Mouse (Mus musculus) lung, postnatal 36 days (tissue): Measurements from ENCODE around the gene Gulp1.

ENCODE experiments used
- DNase-seq: peaks from one replicate; pipeline ENCODE4 v3.0.0; 2022; ENCODE audit warnings: mixed read lengths

Gene Gulp1

DNA sequence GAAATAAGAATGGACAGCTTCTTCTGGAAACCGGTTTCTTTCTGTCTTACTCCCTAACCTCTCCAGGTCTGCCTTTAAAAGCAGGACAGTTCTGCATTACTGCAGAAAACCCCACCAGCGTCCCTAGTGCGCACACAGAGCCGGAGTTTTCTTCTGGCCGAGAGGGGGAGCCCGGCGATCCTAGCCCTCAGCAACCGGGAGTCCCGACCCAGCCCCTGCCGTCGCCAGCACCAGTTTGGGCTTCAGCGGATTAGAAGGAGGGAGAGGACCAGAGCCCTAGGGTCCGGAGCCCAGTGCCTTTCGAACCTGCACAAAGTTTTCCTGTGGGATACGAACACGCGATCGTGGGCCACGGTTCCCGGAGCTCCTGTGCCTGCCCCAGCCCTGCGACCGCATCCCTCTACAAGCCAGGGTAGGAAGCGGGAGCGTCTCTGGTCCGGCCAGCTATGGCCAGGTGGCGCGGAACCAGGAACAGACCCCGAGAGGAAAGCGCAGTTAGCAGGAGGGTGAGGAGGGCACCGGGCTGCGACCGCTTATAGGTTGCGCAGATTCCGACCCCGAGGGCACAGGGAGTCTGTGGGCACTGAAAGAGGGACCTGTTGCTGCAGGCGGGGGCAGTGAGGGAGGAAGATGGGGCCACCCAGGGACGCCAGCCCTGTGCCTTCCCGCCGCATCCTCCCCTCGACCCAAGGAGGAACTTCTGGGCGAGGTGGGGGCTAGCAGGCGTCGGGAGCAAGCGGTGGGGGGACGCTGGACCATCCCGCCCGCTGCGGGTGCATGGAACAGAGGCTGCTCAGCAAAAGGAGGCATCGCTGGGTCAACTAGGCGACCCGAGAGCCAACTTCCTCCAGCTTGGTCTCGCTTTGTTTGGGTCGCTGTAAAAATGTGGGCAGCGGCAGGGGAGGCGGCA, at the start of gene Gulp1:
Gene Gulp1, plus strand, starts transcription at position 51 of the 910 bp plus-strand sequence.
- DNase-seq = peak; percentile 72

DNA sequence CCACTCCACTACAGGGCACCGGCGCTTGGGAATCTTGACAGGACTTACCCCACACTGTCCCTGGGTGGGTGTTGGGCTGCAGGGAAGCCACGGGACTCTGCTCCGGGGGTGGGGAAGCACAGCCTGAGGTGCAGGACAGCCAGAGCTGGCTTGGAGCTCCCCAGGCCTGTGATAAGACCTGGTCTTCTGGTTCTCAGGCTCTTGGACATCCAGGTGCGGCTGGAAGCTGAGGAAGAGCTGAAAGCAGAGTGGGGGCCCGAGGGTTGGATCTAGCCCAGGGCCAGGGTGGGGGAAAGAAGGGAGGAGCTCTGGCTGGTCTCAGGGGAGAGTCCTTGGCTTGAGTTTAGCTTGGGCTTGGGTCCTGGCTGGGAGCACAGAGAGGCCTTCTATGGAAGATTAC, 1.1 kb upstream of the Gulp1 start:
- DNase-seq = no peak

DNA sequence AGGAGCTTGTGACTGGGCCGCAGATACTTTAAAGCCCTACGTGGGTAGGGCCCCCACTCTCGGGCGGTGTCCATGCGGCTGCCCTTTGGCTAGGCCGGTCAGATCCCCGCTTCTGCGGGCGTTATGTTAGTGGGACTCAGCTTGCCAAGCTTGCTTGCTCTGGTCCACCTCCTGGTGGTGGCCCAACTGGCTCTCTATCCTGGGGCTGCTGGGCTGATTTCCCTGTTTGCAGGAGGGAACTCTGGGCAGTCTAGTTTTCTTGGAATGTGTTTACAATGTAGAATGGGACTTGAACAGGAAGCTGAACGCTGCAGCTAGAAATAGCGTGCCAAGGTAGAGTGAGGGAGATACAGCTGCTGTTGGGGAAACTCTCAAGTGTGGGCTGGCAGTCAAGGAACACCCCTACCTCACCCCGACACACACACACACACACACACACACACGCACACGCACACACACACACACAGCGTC, 1.1 kb downstream of the Gulp1 start:
- DNase-seq = peak; percentile 66

DNA sequence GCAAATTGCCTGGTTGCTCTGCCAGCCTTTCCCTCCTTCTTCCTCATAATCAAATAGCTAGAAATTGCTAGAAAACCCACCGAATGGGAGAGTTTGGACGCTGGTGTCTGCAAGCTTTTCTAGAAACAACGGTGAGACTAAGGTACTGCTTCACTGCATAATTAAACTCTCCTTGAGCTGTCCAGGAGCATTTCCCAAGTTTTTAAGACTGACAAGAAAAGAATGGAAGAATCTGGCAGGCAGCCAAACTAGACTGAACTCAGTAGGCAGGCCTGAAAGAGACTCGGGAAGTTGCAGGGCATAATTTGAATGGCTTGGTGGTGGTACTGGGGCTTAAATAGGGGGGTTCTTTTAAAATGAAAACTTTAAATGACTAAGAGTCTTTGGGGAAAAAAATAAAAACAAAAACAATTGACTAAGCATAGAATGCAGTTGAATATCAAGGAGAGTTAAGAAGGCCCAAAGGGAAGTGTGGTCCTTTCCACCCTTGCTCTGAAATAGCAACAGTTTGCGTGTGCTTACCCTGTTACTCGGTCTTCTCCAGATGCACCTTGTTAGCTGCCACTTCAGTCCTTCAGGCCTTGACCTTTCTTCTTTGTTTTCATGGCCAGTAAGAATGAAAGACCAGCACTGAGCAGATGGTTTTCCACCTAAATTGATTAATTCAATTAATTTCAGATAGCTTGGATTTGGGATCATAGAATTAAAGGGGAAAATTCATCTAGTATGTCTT, 2.0 kb downstream of the Gulp1 start:
- DNase-seq = peak; percentile 65

DNA sequence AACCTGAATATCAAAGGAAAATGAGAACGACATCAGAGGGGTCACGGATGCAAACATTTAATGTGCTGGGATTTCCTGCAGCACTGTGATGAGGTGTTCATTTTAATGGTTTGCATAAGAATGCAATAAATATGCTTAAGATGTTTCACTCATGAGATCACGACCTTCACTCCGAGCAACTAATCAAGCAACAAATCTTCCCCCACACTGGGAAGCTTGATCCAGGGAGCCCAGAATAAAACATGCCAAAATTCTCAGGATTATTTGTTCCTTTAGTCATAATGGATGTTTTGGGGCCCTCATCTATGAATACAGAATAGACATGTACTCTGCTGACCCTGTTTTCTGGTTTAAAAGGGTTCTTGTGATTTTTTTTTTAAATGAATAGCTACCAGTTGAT, 16.1 kb downstream of the Gulp1 start:
- DNase-seq = no peak

DNA sequence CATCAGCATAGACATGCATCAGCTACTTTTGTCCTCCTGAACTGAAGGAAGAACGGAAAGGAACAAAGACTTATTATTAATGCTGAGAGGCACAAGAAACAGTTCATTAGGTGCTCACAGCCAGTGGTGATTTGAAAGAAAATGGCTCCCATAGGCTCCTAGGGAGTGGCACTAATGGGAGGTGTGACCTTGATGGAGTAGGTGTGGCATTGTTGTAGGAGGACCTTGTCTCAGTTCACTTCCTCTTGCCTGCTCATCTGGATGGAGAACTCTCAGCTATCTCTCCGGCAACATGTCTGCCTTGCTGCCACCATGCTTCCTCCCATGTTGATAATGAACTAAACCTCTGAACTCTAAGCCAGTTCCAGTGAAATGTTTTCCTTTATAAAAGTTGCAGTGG, 17.0 kb downstream of the Gulp1 start:
- no peak for DNase-seq

DNA sequence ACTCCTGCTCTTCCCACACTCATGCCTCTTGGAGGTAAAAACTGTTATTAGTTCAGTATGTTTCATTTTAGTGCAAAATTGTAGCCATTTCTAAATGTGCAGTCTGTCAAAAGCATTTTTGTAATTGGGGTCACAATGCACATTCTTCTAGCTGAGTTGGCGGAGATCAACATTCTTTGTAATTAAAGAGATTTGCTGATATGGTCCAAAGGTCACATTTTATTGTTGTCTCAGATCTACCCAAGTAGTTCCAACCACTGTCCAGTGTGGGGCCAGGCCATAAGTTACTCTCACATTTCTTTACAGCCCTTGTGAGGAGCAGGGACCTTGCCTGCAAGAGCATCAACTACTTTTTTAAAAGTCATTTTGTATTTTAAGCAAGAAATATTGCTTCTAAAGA, 24.7 kb downstream of the Gulp1 start:
- DNase-seq = no peak

DNA sequence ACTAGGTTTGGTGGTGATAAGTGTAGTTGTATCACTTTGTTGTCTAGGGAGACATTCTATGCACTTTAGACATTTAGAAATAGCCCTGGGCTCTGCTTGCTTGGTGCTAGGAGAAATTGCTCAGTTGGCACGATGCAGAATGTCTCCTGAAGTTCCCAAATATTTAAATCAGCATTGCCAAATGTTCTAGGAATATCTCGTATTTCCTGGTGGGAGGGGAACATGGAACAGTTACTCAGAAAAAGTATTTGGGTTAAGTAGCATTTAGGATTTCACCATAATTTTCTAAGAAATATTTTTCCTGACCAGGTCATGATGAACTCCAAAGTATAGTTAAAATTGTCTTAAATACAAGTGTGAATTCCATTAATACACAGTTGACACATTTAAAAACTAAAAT, 25.3 kb downstream of the Gulp1 start:
- DNase-seq = no peak

DNA sequence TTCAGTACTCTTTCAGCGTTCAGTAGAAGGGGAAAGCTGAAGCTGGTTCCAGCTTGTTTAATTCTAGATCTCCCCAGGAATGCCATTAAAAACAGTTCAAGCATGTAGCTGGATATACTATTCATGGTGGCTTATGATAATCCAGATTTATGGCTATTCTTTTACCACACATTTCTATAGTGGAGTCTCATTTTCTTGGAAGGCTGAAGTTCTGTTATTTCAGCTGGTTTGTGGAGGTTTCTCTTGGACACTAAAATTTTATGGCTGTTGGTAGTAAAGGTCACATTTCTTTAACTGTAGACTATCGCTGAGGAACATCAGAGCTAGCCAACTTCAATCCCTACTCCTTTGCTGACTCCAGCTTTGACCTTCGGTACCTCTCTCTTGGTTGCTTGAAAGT, 29.1 kb downstream of the Gulp1 start:
- DNase-seq = no peak

DNA sequence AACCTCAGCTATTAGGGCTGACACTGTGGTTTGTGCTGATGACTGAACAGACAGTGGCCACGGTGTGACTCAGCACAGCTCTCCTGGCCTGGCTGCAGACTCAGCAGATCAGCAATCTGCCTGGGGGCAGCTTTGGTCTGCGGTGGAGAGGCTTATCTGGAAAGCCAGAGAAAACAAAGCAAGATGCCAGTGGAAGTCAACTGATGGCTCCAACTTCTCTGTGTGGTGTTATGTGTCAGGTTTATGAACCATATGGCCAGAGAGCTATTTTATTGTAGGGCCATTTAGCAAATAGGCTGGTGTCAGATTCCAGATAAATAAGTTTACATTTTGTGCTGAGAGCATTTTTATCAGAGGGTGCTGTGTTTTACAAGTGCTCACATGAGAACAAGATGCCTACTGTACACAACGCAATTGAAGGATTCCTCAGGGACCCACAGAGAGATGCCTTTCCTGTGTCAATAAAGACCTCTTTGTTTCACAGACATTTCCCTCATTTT, 33.6 kb downstream of the Gulp1 start:
- no peak for DNase-seq

DNA sequence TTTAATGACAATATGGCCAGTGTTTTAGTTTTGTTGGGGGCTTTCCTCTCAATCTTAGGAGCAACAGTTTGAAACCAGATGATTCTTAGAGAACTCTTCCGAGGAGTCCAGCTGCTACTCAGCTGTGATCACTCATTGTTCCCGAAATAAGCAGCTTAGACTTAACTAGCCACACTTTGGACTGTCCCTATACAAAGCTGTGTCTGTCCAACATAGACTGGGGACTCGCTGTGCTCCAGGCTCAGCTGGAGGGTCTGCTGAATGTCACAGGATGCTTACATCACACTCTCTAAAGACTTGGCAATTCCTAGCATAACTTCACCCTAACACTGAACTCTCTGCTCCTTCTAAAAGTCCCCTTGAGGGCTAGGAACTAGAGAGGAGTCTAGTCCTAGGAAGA, 40.4 kb downstream of the Gulp1 start:
- DNase-seq = peak; percentile 42

DNA sequence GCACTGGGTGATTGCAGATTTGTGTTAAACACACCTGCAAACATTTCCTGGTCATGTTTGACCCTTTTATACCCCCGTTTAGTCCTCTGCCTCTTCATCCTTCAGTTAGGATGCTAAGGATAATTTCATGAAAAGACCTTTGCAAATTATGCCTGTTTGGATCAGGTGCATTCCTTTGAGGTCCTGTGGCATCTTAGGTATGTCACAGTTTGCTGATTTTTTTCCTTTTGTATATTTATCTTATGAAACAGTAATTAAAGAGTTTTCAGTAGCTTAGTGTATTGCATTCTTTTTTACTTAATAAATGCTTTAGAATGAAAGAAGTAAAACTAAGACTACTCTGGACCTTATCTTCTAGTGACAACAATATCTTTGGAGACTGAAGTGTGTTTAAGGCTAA, 41.8 kb downstream of the Gulp1 start:
- DNase-seq = no peak

DNA sequence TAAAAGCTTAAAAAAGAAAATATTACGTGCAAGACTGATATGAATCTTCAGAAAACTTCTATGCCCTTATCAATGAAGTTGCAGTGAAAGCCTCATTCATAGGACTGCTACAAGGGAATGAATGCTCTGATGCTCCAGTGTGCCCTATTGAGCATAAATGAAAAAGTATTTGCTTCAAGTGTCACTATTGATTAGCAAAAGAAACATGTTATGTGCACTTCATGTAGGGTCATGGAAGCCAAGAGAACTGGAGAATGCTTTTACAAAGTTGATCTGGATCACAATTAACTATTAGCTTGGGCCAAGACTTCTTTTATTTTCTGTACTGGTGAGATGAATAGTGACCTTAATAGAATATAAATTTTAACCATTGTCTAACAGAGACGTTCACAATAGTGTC, 47.0 kb downstream of the Gulp1 start:
- DNase-seq = no peak

DNA sequence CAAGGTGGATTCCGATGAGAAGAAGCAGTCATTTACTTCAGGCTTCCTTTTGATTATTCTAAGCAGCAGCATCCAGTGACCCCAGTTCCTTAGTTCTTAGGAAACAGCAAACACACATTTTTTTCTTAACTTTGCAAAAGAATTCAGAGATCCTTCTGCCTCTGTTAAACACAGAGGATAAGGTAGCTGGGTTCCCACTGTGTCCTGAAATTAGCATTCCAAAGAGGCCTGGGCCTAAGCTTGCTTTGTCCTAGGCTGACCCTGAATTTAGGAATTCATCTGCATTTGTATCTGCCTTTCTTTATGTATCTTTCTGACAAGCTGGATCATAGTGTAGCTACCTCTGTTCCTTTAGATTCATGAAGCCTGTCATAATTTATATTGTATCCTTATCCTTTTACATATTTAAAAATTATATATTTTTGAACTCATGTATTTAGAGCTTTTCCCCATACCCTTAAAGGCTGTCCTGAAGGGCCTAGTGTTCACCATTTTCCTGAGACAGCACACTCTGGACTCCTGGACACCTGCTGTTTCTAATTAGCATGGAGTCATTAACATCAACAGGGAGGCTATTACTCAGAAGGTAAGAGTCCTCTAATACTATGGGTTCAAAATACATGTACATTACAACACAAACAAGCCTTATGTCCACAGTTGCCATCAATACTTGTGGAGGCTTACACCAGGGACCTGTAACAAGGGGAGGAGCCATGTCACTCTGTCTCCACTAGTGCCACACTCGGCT, 62.2 kb downstream of the Gulp1 start:
- no peak for DNase-seq

DNA sequence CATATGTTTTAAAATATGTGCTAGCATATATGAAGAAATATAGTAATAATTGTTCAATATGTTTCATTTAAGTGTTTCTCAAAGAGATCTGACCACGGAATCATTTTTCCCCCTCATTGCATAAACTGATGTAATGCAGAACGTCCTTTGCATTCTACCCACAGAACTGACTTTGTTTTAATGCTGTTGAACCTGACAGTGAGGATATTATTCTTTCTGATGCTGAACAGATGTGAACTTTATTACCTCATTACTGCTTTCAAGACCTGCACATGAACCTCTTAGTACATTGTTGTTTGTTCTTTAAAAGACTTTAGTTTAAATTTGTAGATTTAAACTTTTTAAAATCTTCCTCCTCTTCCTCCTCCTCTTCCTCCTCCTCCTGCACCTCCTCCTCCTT, 67.4 kb downstream of the Gulp1 start:
- DNase-seq = no peak

DNA sequence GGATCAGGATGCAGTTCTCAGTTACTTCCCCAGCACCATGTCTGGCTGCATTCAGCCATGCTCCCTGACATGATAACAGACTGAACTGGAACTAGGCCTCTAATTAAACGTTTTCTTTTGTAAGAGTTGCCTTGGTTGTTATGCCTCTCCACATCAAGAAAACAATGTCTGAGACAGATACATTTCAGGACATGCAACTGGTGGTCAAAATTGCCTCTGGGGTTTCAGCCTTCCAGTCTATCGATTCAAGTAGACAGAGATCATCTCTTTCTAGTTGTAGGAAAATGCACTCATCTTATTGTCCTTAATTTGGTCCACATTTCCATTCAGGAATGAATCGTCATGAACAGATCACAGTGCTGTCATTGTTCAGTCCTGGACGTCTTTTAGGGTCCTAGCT, 83.2 kb downstream of the Gulp1 start:
- no peak for DNase-seq

DNA sequence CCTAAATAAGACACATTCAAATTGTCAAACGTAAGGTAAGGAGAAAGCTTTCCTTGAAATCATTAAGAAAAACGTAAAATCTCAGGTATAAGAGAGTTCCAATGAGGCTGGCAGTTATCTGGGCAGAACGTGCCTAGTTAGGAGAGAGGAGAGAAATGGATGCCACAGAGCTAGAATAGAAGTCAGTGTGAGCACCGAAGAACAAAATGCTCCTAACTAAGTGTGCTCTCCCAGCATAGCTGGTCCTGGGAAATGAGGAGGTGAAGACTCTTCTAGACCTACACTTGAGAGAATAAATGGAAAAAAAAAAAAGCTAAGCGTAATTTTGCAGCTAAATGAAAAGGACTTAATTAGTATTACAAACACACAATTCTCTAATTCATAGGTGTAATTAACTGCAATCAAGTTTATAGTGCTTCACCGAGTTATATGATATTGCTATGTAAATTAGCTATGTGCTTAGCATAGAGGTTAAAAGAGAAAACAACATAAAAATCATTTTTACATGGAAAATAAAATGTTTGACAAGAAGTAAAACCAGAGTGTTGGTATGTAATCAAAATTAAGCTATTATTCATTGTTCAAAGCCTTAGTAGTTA, 94.5 kb downstream of the Gulp1 start:
- DNase-seq = no peak

DNA sequence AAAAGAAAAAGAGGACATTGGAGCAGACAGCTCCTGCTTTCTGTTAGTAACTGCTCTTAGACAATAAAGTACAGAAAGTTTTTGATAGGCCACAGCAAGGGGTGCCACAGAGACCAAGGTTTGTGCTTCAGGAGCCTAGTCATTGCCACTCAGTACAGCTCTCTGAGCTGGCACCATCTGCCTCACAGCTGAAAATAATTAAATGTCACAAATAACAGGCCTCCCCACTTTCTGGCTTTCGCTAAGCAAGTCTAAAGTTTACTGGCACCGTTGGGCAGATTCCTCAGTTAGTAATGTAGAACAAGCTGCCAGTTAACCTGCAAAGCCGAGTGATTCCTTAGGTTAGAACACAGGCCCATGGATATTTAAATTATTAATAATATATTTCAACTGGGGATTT, 127.7 kb downstream of the Gulp1 start:
- DNase-seq = no peak

DNA sequence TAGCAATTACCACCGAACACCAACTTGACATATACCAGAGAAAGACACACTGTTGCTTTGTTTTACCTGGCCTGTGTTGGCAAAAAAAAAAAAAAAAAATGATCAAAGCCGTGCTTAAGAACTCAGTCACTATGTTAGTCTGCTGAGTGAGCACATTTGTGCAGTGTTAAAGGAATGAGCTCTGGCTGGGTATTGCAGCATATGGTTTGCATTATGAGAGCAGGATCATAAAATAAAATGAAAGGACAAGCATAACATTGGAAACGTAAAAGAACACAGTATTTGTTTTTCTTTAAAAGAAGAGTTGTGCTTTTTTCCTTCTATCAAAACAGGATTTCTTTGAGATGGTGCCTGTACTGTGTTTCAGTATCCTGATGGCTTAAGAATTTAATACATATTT, 128.1 kb downstream of the Gulp1 start:
- DNase-seq = no peak

DNA sequence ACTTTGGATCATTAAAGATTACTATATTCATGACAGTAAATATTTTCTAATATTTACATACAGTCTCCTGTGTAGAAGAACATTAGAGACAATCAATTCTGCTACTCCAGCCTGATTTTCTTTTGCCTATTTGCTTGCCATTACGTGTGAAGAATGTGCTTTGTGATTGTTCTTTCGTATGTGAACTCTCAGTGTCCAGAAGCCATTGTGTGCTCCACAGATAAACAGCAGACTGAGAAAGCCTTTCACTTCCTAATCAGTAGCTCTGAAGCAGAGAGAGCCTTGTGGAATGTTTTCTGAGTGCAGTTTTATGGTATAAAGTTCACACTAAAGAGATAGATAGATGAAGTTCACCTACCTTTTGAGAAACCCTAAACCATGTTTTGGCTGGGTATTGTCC, 131.2 kb downstream of the Gulp1 start:
- DNase-seq = no peak

DNA sequence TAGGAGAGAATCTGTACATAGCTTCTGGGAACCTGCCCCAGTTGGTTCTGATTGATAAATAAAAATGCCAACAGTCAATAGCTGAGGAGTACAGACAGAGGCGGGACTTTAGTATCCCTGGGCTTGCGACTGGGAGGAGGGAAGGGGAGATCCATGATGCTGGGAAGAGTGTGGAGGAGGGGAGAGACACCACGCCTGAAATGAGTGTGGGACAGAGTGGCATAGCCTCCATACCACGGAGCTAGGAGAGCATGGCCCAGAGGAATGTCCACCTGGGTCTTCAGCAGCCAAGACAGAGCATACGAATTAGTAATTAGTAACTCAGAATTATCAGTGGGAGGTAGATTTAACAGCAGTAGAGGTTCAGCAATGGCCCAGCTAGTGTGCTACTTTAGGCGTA, 132.4 kb downstream of the Gulp1 start:
- DNase-seq = no peak

DNA sequence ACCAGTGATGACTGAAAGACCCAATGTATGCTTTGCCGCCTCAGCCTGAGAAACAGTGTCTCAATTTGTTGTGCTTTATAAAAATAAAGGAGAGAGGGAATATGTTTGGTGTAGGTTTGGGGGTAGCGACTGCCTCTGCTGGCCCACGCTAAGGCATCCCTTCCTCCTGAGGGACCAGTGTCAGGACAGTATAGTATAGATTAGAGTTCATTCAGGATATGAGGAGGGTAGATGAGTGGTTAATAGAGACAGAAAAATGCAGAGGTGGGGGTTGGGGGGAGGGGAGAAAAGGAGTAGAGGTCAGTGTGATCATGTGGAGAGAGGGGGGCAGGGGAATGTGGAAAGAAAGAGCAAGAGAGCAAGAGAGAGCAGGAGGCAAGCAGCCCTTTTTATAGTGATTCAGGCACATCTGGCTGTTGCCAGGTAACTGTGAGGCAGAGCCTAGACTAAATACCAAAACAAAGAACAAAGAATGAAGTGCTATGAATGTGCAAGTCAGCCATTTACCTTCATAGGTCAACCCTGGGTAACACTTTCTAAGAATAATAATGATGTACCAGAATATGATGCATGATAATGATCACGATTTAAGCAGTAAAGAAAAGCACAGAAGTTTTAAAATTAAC, 169.6 kb downstream of the Gulp1 start:
- DNase-seq = no peak
